16 mouse cellular contexts compared by ENCODE assay signal in the genomic region with DNA sequence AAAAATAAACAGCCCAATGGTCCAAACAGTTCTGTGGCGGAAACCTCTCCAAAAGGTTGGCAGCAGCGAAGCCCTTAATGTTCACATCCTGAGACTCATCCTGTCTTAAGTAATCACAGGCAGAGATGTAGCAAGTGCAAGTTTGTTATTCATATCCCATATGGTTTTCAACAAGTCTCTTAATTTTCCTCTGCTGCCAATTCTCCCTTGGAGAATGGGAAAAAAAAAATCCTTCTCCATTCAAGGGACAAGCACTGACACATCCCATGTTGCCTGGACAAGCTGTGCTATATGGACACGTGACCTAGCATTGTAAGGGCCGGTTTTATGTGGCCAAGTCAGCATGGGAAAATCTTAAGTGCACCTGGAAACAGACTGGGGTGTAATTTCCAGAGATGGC. TPM values are rescaled to one million over a fixed set of nuclear protein-coding genes. Genes with fewer than 3 reads are reported as not detected.
DNase-seq lines count a peak whose midpoint lies in the region; ATAC-seq and TF ChIP-seq lines count a peak whose summit lies in the region.
"Had no signal": no experiment of that assay in that cellular context is flagged by ENCODE, and none has a peak within 500 bp of the region (broad histone marks: within the 10 kb centered on the region; RNA-seq: fewer than 3 reads in every experiment).

No protein-coding gene starts in this region.

- no peak for TF ChIP-seq CTCF in kidney, postnatal 0 days (IDR thresholded peaks at IDR 0.05; ENCODE audit: low read depth)

- no peak overlapping the region for H3K4me3 ChIP-seq in kidney, postnatal 0 days (replicated peaks; ENCODE audit: low read depth, low read length)
- no peak overlapping the region for H3K4me3 ChIP-seq in kidney, embryonic 15.5 days (replicated peaks)
- H3K4me3 ChIP-seq in embryonic facial prominence, embryonic 15.5 days (replicated peaks), result no peak overlapping the region
- no peak overlapping the region for H3K4me3 ChIP-seq in heart, embryonic 15.5 days
- no peak overlapping the region for H3K4me3 ChIP-seq in myocyte
- no peak overlapping the region for H3K4me3 ChIP-seq in midbrain, embryonic 16.5 days (ENCODE audit: low read depth, low read length)
- H3K4me3 ChIP-seq: embryonic facial prominence, embryonic 13.5 days had no signal

- no peak overlapping the region for H3ac ChIP-seq in myocyte (ENCODE audit: control insufficient read depth, insufficient read length)

- H3K4me1 ChIP-seq in kidney, postnatal 0 days (replicated peaks; ENCODE audit: insufficient read depth, low read length), result no peaks in the 10 kb centered on the region
- H3K4me1 ChIP-seq in kidney, embryonic 15.5 days, result no peaks in the 10 kb centered on the region; the same call in 1 of the 2 replicates
- peaks cover 25% of the 10 kb centered on the region for H3K4me1 ChIP-seq in embryonic facial prominence, embryonic 15.5 days
- no peaks in the 10 kb centered on the region for H3K4me1 ChIP-seq in heart, embryonic 15.5 days (replicated peaks)
- no peaks in the 10 kb centered on the region for H3K4me1 ChIP-seq in midbrain, embryonic 16.5 days (ENCODE audit: control insufficient read depth, insufficient read depth, low read length)

- H3K79me2 ChIP-seq in myocyte (ENCODE audit: control insufficient read depth, insufficient read depth), result no peaks in the 10 kb centered on the region

- H3K4me2 ChIP-seq in kidney, postnatal 0 days (ENCODE audit: low read length), result no peak overlapping the region
- no peak overlapping the region for H3K4me2 ChIP-seq in kidney, embryonic 15.5 days
- H3K4me2 ChIP-seq in embryonic facial prominence, embryonic 15.5 days (replicated peaks), result no peak overlapping the region
- H3K4me2 ChIP-seq in heart, embryonic 15.5 days, result no peak overlapping the region
- no peak overlapping the region for H3K4me2 ChIP-seq in myocyte (ENCODE audit: low read depth)
- H3K4me2 ChIP-seq in midbrain, embryonic 16.5 days (ENCODE audit: low read length), result no peak overlapping the region
- H3K4me2 ChIP-seq: embryonic facial prominence, embryonic 13.5 days had no signal

- no peak for TF ChIP-seq POLR2A in myocyte (IDR thresholded peaks at IDR 0.05; ENCODE audit: insufficient read length, low read depth)

- H3K27ac ChIP-seq in kidney, postnatal 0 days, result no peak overlapping the region
- H3K27ac ChIP-seq in kidney, embryonic 15.5 days, result no peak overlapping the region
- H3K27ac ChIP-seq in embryonic facial prominence, embryonic 15.5 days (replicated peaks), result no peak overlapping the region
- peak overlapping the region; percentile 63 for H3K27ac ChIP-seq in heart, embryonic 15.5 days
- H3K27ac ChIP-seq in midbrain, embryonic 16.5 days (ENCODE audit: low read length), result no peak overlapping the region
- H3K27ac ChIP-seq: embryonic facial prominence, embryonic 13.5 days; liver, embryonic 14.5 days had no signal

- H3K27me3 ChIP-seq in kidney, postnatal 0 days (ENCODE audit: insufficient read depth, low read length), result no peaks in the 10 kb centered on the region
- no peaks in the 10 kb centered on the region for H3K27me3 ChIP-seq in kidney, embryonic 15.5 days
- 0 out of 2 replicates have a peak, but pooled peaks cover 3% of the 10 kb centered on the region for H3K27me3 ChIP-seq in embryonic facial prominence, embryonic 15.5 days
- H3K27me3 ChIP-seq in heart, embryonic 15.5 days, result 0 out of 2 replicates have a peak, but pooled peaks cover 3% of the 10 kb centered on the region
- peaks cover 12% of the 10 kb centered on the region for H3K27me3 ChIP-seq in myocyte (ENCODE audit: control insufficient read depth, insufficient read depth, insufficient read length)
- no peaks in the 10 kb centered on the region for H3K27me3 ChIP-seq in midbrain, embryonic 16.5 days (ENCODE audit: control insufficient read depth, insufficient read depth, low read depth, low read length)
- H3K27me3 ChIP-seq: embryonic facial prominence, embryonic 13.5 days had no signal

- H3K9me3 ChIP-seq in kidney, postnatal 0 days (replicated peaks; ENCODE audit: low read length), result no peaks in the 10 kb centered on the region
- 0 out of 2 replicates have a peak, but pooled peaks cover 5% of the 10 kb centered on the region for H3K9me3 ChIP-seq in kidney, embryonic 15.5 days (replicated peaks)
- H3K9me3 ChIP-seq in embryonic facial prominence, embryonic 15.5 days (replicated peaks), result no peaks in the 10 kb centered on the region
- H3K9me3 ChIP-seq in heart, embryonic 15.5 days (replicated peaks), result no peaks in the 10 kb centered on the region
- no peaks in the 10 kb centered on the region; the same call in 1 of the 2 replicates for H3K9me3 ChIP-seq in midbrain, embryonic 16.5 days (replicated peaks; ENCODE audit: control insufficient read depth, low read length, poor library complexity, severe bottlenecking)

- H3K9ac ChIP-seq in kidney, postnatal 0 days (ENCODE audit: low read depth, low read length), result no peak overlapping the region
- no peak overlapping the region for H3K9ac ChIP-seq in kidney, embryonic 15.5 days
- H3K9ac ChIP-seq in embryonic facial prominence, embryonic 15.5 days, result no peak overlapping the region
- H3K9ac ChIP-seq in heart, embryonic 15.5 days, result no peak overlapping the region
- no peak overlapping the region for H3K9ac ChIP-seq in midbrain, embryonic 16.5 days (ENCODE audit: low read depth, low read length)
- H3K9ac ChIP-seq: embryonic facial prominence, embryonic 13.5 days; liver, embryonic 14.5 days had no signal

- ATAC-seq in kidney, postnatal 0 days (replicated peaks; ENCODE audit: low FRiP score, low read depth), result no peak
- no peak for ATAC-seq in kidney, embryonic 15.5 days (replicated peaks; ENCODE audit: low FRiP score)
- peak; percentile 54 for ATAC-seq in embryonic facial prominence, embryonic 15.5 days (ENCODE audit: insufficient number of reproducible peaks, low FRiP score, low TSS enrichment, low read depth)
- no peak; the same call in 1 of the 2 replicates for ATAC-seq in heart, embryonic 15.5 days (replicated peaks; ENCODE audit: insufficient number of reproducible peaks, insufficient read depth, low FRiP score, low read depth)
- no peak for ATAC-seq in midbrain, embryonic 16.5 days
- ATAC-seq: forebrain, embryonic 16.5 days; intestine, embryonic 16.5 days had no signal

- peak; percentile 17 for DNase-seq in kidney, postnatal 0 days (ENCODE audit: low spot score)
- DNase-seq in layer of hippocampus, postnatal 10 days (ENCODE audit: low spot score in 2 of 2), result no peak
- DNase-seq: adrenal gland, postnatal 14 days; cerebellum, postnatal 25 days; right cerebral cortex, postnatal 14 days had no signal

- no peaks in the 10 kb centered on the region for H3K36me3 ChIP-seq in kidney, postnatal 0 days (ENCODE audit: insufficient read depth, low read length)
- H3K36me3 ChIP-seq in kidney, embryonic 15.5 days, result no peaks in the 10 kb centered on the region
- H3K36me3 ChIP-seq in embryonic facial prominence, embryonic 15.5 days, result no peaks in the 10 kb centered on the region
- no peaks in the 10 kb centered on the region for H3K36me3 ChIP-seq in heart, embryonic 15.5 days
- H3K36me3 ChIP-seq in myocyte (ENCODE audit: control insufficient read depth, insufficient read depth), result no peaks in the 10 kb centered on the region
- no peaks in the 10 kb centered on the region for H3K36me3 ChIP-seq in midbrain, embryonic 16.5 days (ENCODE audit: control insufficient read depth, insufficient read depth, low read length)
- H3K36me3 ChIP-seq: embryonic facial prominence, embryonic 13.5 days had no signal

- 67% methylated on average over 4 of the region's 4 CpGs for WGBS in kidney, postnatal 0 days
- WGBS in kidney, embryonic 15.5 days, result 81% methylated on average over 4 of the region's 4 CpGs
- 32% methylated on average over 4 of the region's 4 CpGs for WGBS in embryonic facial prominence, embryonic 15.5 days
- WGBS in heart, embryonic 15.5 days, result 74% methylated on average over 4 of the region's 4 CpGs
- WGBS in midbrain, embryonic 16.5 days, result 77% methylated on average over 4 of the region's 4 CpGs

TF ChIP-seq in myocyte, 11 proteins besides CTCF, POLR2A, EP300 and RAD21:
- TF ChIP-seq TCF3 (IDR thresholded peaks at IDR 0.05; ENCODE audit: insufficient read length, low read depth) (no peak), MYOD1 (IDR thresholded peaks at IDR 0.05; ENCODE audit: control insufficient read depth in 1 of 3, insufficient read length in 2 of 3, low read depth in 2 of 3) (no peak), CEBPB (IDR thresholded peaks at IDR 0.05; ENCODE audit: insufficient read depth, poor library complexity, severe bottlenecking) (no peak), POLR2AphosphoS2 (IDR thresholded peaks at IDR 0.05; ENCODE audit: insufficient read length, low read depth) (no peak), USF1 (IDR thresholded peaks at IDR 0.05; ENCODE audit: low read depth) (peak; percentile 34), TCF12 (IDR thresholded peaks at IDR 0.05; ENCODE audit: insufficient read depth, poor library complexity, severe bottlenecking) (no peak), E2F4 (IDR thresholded peaks at IDR 0.05; ENCODE audit: insufficient read depth) (no peak), MYOG (IDR thresholded peaks at IDR 0.05; ENCODE audit: control insufficient read depth in 1 of 3, insufficient read depth in 1 of 3, insufficient read length in 2 of 3, low read depth in 2 of 3) (no peak)

RNA-seq across cellular contexts. Expression of gene Tll2, which starts 54.2 kb away (rescaled TPM):
- not detected in 2 replicates for polyA plus RNA-seq in kidney, postnatal 0 days (2015; fragmentation: Nextera tagmentation; extraction: Ambion mirVana)
- polyA plus RNA-seq in kidney, embryonic 15.5 days (2015; fragmentation: Nextera tagmentation; extraction: Ambion mirVana), result 0.03 and 0.10 TPM in 2 replicates
- polyA plus RNA-seq in embryonic facial prominence, embryonic 15.5 days (2015; fragmentation: Nextera tagmentation; extraction: Ambion mirVana), result 0.76 and 0.97 TPM in 2 replicates
- polyA plus RNA-seq in heart, embryonic 15.5 days (2015; fragmentation: Nextera tagmentation; extraction: Ambion mirVana), result 0.15 and 0.19 TPM in 2 replicates
- not detected for polyA plus RNA-seq in myocyte (2012; fragmentation: generic; extraction: Trizol)
- polyA plus RNA-seq in midbrain, embryonic 16.5 days (2015; fragmentation: Nextera tagmentation; extraction: Ambion mirVana), result 1.3 and 1.7 TPM in 2 replicates
- 1 to 10 TPM in 1 of 2 experiments, under 1 TPM in 1; 0.89 to 1.1 TPM for total RNA-seq in layer of hippocampus, postnatal 10 days (2021)
- total RNA-seq: adrenal gland, postnatal 14 days; hematopoietic stem cell, adult 5-6 weeks; megakaryocyte, adult 5-6 weeks had no signal
- polyA plus RNA-seq: liver, embryonic 14.5 days had no signal
